Mouse (Mus musculus): Measurements from ENCODE around the gene Epsti1.

DNA sequence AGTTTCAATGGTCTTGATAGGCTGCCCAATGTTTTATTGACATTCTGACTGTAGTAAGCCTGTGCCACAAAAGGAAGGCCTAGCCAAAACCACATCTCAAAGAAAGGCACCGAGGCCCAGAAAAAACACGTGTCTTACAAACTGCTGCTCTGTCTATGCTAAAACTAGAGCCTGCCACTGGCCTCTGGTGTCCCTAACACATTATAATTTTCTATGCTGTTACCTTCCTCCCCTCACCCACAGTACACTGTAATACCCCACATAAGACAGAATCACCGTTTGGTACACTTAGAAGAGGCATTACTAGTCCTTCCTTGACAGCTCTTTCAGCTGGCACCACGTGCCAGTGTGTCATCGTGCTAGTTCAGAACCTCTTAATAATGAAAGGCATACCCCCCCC, 36.4 kb upstream of the Epsti1 start:
- no peak for TF ChIP-seq CTCF (IDR thresholded peaks at IDR 0.05; ENCODE audit: extremely low read depth, insufficient read length, insufficient replicate concordance, low read depth, low read length)
- TF ChIP-seq POLR2A (IDR thresholded peaks at IDR 0.05; ENCODE audit: low read depth, low read length) = no peak

All from small intestine, adult 2 months (tissue).